Mouse (Mus musculus) limb, embryonic 10.5 days (tissue): ENCODE data around the gene Lrr1. TPM values are rescaled to one million over a fixed set of nuclear protein-coding genes. Genes with fewer than 3 reads are reported as not detected.

Experiments used
- DNase-seq: peaks from one replicate; pipeline ENCODE4 v3.0.0-alpha.2; 2017; ENCODE audit warnings: low spot score
- H3K27ac ChIP-seq: fragments of 300-500 bp; sonication (generic); 2 replicates; pipeline ENCODE4 v1.5.1; 2016; ENCODE audit warnings: mild to moderate bottlenecking
- H3K27me3 ChIP-seq: fragments of 300-500 bp; sonication (generic); 2 replicates; pipeline ENCODE4 v1.6.1; 2016; ENCODE audit warnings: low read depth, mild to moderate bottlenecking; ENCODE audit not compliant: poor library complexity, severe bottlenecking
- H3K36me3 ChIP-seq: fragments of 300-500 bp; sonication (generic); 2 replicates; pipeline ENCODE4 v1.6.1; 2016; ENCODE audit warnings: mild to moderate bottlenecking, moderate library complexity
- H3K4me1 ChIP-seq: fragments of 300-500 bp; sonication (generic); 2 replicates; pipeline ENCODE4 v1.6.1; 2016
- H3K4me3 ChIP-seq: fragments of 300-500 bp; sonication (generic); 2 replicates; pipeline ENCODE4 v1.5.1; 2016; ENCODE audit warnings: mild to moderate bottlenecking, moderate library complexity
- H3K9me3 ChIP-seq: fragments of 300-500 bp; sonication (generic); replicated peaks from 2 replicates; pipeline ENCODE4 v1.6.1; 2016; ENCODE audit warnings: mild to moderate bottlenecking
- WGBS: fragments of 180-500 bp; shearing (Covaris S2); methylation state at CpG from one replicate; pipeline ENCODE4 v1.1.7; 2016; 5-methylcytosine and 5-hydroxymethylcytosine counted together
- polyA plus RNA-seq: library from polyadenylated mRNA; unstranded; fragments of >200 nt; fragmentation: Nextera tagmentation; extraction: Ambion mirVana; gene quantifications from 2 replicates; pipeline ENCODE4 v1.2.1, GENCODE M21; 2016

Lrr1 gene
- polyA plus RNA-seq, result 30.6 and 31.1 TPM in 2 replicates

DNA sequence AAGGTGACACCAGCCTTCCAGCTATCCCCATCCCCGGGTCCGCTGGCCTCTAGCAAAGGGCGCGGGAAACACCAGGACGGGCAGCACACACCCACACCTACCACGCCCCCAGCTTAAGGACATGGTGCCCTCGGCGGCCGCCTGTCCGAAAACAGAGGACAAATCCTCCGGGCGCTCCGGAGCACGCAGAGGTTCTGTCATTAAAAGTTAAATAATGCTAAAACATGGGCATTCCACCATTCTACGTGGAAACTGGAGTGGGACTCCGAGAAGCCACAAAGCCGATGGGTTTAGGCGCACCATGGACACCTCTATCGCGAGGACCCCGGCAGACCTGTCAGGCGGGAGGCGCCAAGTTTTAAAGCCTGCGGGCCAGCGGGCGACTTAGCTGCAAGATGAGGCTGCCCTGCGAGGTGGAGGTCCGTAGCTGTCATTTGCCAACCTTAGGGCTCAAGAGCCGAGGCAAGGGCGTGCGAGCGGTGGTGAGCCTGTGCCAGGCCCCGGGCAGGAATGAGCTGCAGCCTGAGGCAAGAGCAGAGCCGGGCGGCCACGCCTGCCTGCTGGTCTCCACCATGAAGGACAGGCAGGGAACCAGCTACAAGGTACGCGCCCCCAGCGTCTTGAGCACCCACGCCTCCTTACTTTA lies at the start of gene Lrr1:
Gene Lrr1, plus strand, starts transcription at position 354 of the 646 bp plus-strand sequence.
- peak; percentile 89 for DNase-seq
- no peaks in the 10 kb centered on the region for H3K27me3 ChIP-seq
- H3K36me3 ChIP-seq, result peaks cover 18% of the 10 kb centered on the region
- peak within 1 kb of the TSS; percentile 94 for H3K4me3 ChIP-seq
- under 1% methylated on average over 40 of the region's 40 CpGs for WGBS
- no peaks in the 10 kb centered on the region for H3K9me3 ChIP-seq
- H3K27ac ChIP-seq, result peak within 1 kb of the TSS; percentile 98
- peaks cover 9% of the 10 kb centered on the region for H3K4me1 ChIP-seq

DNA sequence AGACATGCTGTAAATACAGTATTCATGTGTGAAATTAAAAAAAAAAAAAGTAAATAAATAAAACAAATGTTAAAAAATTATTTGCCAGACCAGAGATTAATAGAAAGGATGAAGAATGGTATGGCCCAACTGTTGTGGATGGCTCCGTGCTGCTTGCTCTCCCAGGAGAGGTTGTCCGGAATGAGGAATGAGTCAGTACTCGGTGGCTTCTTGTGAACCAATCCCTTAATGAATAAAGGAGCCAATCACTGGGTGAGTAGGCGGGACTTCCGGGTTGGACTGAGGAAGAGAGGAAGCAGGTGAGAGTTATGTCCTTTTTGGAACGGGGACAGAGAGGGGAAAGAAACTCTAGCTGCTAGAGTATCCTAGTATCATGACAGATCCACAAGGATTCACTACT lies 48.7 kb upstream of the Lrr1 start:
- no peak for DNase-seq
- WGBS, result 90% methylated on average over 6 of the region's 6 CpGs
- Histone ChIP-seq H3K27me3 (no peaks in the 10 kb centered on the region), H3K9me3 (no peaks in the 10 kb centered on the region), H3K4me3 (no peak overlapping the region), H3K4me1 (no peaks in the 10 kb centered on the region), H3K27ac (no peak overlapping the region), H3K36me3 (no peaks in the 10 kb centered on the region)

DNA sequence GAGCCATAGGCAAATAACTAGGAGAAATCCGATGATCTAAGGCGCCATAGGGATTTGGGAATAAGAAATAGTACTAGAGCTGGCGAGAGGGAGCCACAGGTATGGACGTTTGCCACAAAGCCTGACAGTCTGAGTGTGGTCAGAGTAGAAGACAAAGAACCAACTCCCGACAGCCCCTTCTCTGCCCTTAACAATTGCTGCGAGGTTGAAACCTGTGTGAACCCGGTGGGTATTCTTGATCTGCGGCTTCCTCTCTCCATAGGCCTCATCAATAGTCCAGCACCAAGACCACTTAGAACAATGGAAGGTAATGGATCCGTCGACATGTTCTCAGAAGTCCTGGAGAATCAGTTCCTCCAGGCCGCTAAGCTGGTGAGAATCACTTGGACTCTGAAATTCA lies 45.8 kb upstream of the Lrr1 start:
- 93% methylated on average over 11 of the region's 11 CpGs for WGBS
- H3K4me1 ChIP-seq, result no peaks in the 10 kb centered on the region
- H3K9me3 ChIP-seq, result no peaks in the 10 kb centered on the region
- no peaks in the 10 kb centered on the region for H3K36me3 ChIP-seq
- H3K4me3 ChIP-seq, result no peak overlapping the region
- H3K27me3 ChIP-seq, result no peaks in the 10 kb centered on the region
- H3K27ac ChIP-seq, result no peak overlapping the region
- no peak for DNase-seq

DNA sequence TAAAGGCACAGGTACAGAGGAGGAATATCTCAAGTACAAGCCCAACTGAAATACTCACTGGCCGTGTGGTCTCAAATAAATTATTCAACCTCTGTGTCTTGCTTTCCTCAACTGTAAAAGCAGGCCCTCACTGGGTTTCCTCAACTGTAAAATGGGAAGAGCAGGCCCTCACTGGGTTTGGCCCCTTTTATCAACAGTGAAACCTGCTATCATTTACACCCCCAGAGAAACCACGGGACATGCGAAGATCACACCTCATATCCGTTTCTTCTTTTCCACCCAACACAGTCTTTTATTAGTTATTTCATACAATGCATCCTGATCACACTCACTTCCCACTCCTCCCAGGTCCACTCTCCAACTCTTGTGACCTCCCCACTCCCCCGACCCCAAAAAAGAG lies 43.5 kb upstream of the Lrr1 start:
- peaks cover 6% of the 10 kb centered on the region for H3K4me1 ChIP-seq
- H3K36me3 ChIP-seq, result no peaks in the 10 kb centered on the region
- WGBS, result 87% methylated on average over 5 of the region's 5 CpGs
- no peak overlapping the region for H3K4me3 ChIP-seq
- H3K27ac ChIP-seq, result no peak overlapping the region
- H3K27me3 ChIP-seq, result no peaks in the 10 kb centered on the region
- DNase-seq, result no peak
- no peaks in the 10 kb centered on the region for H3K9me3 ChIP-seq

DNA sequence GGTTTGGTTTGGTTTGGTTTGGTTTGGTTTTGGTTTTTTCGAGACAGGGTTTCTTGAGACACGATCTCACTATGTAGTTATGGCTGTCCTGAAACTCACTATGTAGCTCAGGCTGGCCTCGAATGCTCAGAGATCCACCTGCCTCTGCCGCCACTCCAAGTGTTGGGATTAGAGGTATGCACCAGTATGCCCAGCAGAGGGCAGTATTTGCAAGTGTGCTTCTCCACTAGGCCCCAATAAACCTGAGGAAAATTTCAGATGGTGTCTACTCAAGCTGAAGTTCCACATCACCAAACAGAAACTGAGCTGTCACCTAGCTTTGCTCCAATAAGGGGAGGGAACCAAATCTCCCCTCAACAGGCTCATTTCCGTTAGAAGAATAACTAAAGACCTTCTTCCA lies 41.4 kb upstream of the Lrr1 start:
- no peaks in the 10 kb centered on the region for H3K9me3 ChIP-seq
- no peaks in the 10 kb centered on the region for H3K27me3 ChIP-seq
- H3K27ac ChIP-seq, result no peak overlapping the region
- H3K36me3 ChIP-seq, result no peaks in the 10 kb centered on the region
- no peak for DNase-seq
- 92% methylated on average over 5 of the region's 5 CpGs for WGBS
- H3K4me3 ChIP-seq, result no peak overlapping the region
- peaks cover 12% of the 10 kb centered on the region for H3K4me1 ChIP-seq

DNA sequence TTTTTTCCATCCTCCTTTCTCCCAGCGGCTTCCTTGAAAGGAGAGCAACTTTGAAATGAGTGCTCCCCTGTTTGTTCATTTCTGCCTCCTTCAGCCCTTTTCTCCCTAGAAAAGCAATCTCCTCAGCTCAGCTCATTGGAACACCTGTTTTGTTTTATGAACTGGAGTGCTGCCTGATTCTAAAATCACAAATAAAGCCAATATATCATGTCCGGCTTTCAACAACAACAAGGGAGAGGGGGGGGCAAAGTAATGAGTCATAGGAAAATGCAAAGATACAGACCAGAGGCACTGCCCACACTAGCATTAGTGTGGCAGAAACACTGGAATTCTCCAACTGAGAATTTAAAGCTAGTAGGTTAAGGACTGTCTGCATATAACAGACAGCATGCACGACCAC lies 41.0 kb upstream of the Lrr1 start:
- no peak for DNase-seq
- 90% methylated on average over 3 of the region's 3 CpGs for WGBS
- H3K4me1 ChIP-seq, result peaks cover 12% of the 10 kb centered on the region
- H3K4me3 ChIP-seq, result no peak overlapping the region
- no peaks in the 10 kb centered on the region for H3K9me3 ChIP-seq
- H3K27me3 ChIP-seq, result no peaks in the 10 kb centered on the region
- no peak overlapping the region for H3K27ac ChIP-seq
- no peaks in the 10 kb centered on the region for H3K36me3 ChIP-seq

DNA sequence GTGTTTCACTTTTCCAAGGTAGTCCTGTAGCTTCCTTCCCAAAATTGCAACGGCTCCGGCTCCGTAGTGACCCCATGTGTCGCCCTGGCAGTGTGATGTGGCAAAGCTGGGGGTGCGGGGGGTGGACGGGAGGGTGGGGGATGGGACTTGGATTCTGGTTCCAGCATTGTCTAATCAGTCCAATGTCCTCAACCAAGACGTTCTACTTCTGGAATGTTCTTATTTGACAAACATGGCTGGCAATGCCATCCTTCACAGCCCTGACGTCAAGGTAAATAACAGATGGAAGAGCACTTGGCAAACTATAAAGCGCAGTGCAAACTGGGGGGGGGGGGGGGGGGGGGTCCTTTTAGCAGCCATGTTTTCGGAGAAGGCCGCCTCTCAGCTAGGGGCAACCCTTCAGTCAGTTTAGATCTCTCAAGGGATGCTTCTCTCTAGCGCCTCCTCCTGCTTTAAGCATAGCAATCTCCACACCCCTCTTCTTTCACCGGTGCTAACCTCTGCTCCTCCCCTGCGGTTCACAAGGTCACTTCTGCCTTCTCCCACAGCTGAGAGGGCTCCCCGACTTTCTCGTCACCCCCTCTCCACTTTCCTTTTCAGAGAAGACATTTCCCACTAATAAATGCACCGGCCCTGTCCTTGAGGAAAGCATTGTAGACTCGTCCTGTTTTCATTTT lies 38.8 kb upstream of the Lrr1 start:
- WGBS, result 50% methylated on average over 18 of the region's 18 CpGs
- no peaks in the 10 kb centered on the region for H3K36me3 ChIP-seq
- no peaks in the 10 kb centered on the region for H3K9me3 ChIP-seq
- peak overlapping the region; percentile 21; the same call in 1 of the 2 replicates for H3K4me3 ChIP-seq
- H3K4me1 ChIP-seq, result peaks cover 12% of the 10 kb centered on the region
- H3K27me3 ChIP-seq, result no peaks in the 10 kb centered on the region
- no peak overlapping the region for H3K27ac ChIP-seq
- DNase-seq, result no peak

DNA sequence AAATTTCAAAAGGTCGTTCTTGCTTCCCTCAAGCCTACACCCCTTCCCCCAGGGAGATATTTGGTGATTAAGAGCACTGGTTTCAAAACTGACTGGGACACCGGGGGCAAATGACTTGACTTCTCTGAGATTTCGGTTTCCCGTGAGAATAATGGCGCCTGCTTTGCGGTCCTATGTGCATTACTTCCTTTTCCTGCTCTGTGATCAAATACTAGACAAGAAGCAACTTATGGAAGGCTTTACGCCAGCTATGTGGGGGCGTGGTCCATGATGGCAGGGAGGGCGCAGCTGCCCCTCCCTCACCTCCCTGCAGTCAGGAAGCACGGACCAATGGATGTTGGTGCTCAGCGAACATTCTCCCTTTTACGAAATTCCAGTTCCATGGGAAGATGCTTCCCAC lies 38.1 kb upstream of the Lrr1 start:
- Histone ChIP-seq H3K4me3 (peak overlapping the region; percentile 21; the same call in 1 of the 2 replicates), H3K9me3 (no peaks in the 10 kb centered on the region), H3K4me1 (peaks cover 12% of the 10 kb centered on the region), H3K36me3 (no peaks in the 10 kb centered on the region), H3K27me3 (no peaks in the 10 kb centered on the region), H3K27ac (no peak overlapping the region)
- no peak for DNase-seq
- WGBS, result 72% methylated on average over 12 of the region's 12 CpGs

DNA sequence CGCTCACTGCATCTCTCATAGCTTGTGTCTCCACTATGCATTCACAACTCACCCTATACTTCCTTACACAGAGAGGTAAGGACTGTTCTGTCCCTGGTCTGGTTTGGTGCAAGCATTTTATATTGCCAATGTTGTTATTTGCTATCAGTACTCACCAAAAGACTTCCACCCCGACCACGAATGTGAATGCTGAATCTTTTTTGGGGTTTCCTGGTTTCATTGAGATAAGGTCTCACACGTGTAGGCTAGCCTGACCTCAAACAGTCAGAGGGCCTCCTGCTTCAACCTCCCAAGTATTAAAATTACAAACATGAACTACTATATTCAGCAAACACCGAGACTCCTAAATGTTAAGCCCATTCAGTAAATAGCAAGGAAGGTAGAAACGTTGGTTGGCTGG lies 37.3 kb upstream of the Lrr1 start:
- Histone ChIP-seq H3K27ac (no peak overlapping the region), H3K27me3 (no peaks in the 10 kb centered on the region), H3K36me3 (no peaks in the 10 kb centered on the region), H3K9me3 (no peaks in the 10 kb centered on the region), H3K4me1 (peaks cover 12% of the 10 kb centered on the region), H3K4me3 (no peak overlapping the region)
- no peak for DNase-seq
- 84% methylated on average over 6 of the region's 6 CpGs for WGBS

DNA sequence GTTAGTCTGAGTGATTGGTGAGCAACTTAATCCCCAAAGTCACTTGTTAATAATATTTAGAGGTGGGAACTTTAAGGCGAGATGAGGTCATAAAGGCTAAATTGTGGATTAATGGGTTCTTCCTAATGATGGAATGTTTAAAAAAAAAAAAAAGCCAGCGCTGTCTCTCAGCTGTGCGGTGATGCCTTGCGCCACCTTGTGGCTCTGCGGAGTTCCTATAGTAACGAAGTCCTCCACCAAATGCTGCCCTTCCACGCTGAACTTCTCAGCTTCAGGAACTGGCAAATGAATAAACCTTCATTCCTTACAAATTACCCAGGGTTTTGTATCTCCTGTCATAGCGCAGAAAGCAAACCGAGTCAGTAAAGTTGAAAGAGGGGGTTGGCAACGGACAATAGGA lies 36.6 kb upstream of the Lrr1 start:
- H3K27me3 ChIP-seq, result no peaks in the 10 kb centered on the region
- peak; percentile 54 for DNase-seq
- WGBS, result 7% methylated on average over 10 of the region's 10 CpGs
- H3K9me3 ChIP-seq, result no peaks in the 10 kb centered on the region
- no peaks in the 10 kb centered on the region for H3K36me3 ChIP-seq
- no peak overlapping the region for H3K4me3 ChIP-seq
- H3K27ac ChIP-seq, result no peak overlapping the region
- H3K4me1 ChIP-seq, result peaks cover 12% of the 10 kb centered on the region

DNA sequence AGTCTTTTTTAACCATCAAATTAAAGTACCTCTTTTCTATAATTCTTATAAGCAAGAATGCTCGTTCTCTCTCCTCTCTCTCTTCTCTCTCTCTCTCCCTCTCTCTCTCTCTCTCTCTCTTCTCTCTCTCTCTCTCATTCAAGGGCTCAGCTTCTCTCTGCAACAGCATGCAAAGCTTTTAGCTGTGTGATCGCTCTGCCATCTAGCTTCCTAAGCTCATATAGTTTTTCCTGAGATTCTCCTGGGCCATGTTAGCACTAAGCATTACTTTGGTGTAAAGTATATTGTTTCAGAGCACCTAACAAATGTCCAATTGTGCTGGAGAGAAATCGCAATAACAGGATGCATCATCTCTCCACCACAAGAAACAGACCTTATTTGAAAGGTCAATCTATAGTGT lies 29.4 kb upstream of the Lrr1 start:
- no peak for DNase-seq
- Histone ChIP-seq H3K4me3 (no peak overlapping the region), H3K4me1 (no peaks in the 10 kb centered on the region), H3K9me3 (no peaks in the 10 kb centered on the region), H3K27ac (no peak overlapping the region), H3K27me3 (no peaks in the 10 kb centered on the region), H3K36me3 (no peaks in the 10 kb centered on the region)
- 95% methylated on average over 3 of the region's 3 CpGs for WGBS

DNA sequence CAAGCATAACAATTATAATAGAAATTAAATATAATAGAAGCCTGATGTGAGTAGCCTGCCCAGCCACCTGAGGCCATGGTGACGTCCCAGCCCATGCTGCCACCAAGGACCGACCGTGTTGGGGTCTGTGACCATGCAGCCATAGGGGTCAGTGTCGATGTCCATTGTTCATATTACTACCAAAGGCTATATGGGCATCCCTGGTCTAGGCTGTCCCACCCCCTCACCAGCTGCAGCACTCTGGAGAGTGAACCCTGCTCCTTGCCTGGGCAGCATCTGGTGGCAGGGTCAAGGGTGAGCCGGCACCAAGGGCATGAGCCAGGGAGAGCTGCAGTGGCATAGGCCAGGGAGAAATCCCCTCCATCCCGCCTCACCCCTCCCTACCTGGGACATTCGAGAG lies 28.8 kb upstream of the Lrr1 start:
- Histone ChIP-seq H3K4me1 (no peaks in the 10 kb centered on the region), H3K4me3 (no peak overlapping the region), H3K9me3 (no peaks in the 10 kb centered on the region), H3K27me3 (no peaks in the 10 kb centered on the region), H3K36me3 (no peaks in the 10 kb centered on the region), H3K27ac (no peak overlapping the region)
- WGBS, result 90% methylated on average over 7 of the region's 7 CpGs
- DNase-seq, result no peak

DNA sequence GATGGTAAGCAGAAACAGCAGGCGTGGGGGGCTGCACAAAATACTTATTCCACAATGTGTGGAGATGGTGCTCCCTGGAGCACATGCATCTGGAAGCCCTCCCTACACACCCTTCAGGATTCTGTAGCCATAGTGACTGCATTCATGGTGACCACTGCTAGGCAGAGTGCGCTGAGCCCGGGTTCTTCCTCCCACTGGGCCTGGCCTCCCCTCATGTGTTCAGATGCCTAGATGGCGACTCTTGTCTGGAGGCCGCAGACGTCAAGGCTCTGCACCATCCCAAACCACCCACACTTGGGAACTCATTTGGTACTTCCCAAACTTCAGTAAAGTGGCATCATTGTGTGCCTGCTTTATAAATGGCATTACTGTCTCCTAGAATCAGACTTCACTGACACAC lies 25.2 kb upstream of the Lrr1 start:
- WGBS, result 79% methylated on average over 6 of the region's 6 CpGs
- Histone ChIP-seq H3K9me3 (no peaks in the 10 kb centered on the region), H3K36me3 (no peaks in the 10 kb centered on the region)

More for the DNA sequence above, 25.2 kb upstream of the Lrr1 start:
- Histone ChIP-seq H3K4me1 (no peaks in the 10 kb centered on the region), H3K27ac (no peak overlapping the region), H3K27me3 (no peaks in the 10 kb centered on the region), H3K4me3 (no peak overlapping the region)
- no peak for DNase-seq
